Comparison of ENCODE assay signal across 8 mouse cellular contexts in the genomic region with DNA sequence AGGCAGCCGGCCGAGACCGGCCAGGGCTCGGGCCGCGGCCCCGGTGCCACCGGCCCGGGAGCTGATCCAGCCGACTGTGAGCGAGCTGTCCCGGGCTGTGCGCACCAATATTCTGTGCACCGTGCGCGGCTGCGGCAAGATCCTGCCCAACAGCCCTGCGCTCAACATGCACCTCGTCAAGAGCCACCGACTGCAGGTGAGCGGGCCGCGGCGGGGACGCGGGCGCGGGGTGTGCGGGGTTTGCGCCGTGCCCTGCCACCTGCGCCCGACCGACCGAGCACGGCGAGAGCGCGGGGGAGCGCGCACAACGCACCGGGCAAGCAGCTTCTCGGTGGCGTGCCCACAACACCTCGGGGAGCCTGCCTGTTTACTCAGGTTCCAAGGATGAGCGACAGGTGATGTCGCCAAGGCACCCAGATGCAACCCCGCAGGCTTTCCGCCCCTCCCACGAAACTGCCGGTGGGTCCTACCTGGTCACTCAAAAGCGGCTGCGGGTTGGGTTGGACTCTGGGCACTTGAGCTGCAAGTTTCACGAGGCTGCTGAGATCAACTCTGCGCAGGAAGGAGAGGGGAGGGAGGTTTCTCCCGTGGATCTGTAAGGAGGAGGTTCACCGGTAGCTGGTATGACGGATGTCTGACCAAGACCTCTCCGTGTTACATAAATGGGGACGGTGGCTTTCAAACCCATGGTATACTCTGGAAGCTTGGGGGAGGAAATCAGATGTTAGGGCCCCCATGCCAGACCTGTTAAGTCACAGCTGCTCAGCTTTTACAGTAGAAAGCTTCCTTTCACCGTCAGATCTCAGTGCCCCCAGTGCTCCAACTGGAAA. TPM values are rescaled to one million over a fixed set of nuclear protein-coding genes. Genes with fewer than 3 reads are reported as not detected.
A peak's percentile ranks its signal among the peaks of the same experiment; 100 is the strongest.
DNase-seq lines count a peak whose midpoint lies in the region; ATAC-seq and TF ChIP-seq lines count a peak whose summit lies in the region.

No protein-coding gene starts in this region.

- intact Hi-C loops in left cerebral cortex, postnatal 4 days (cut with DNase I) = no loop called here

- H3K4me1 ChIP-seq in ES-Bruce4 (ENCODE audit: control insufficient read depth, insufficient read depth, low read length) = peaks cover 3% of the 10 kb centered on the region
- H3K4me1 ChIP-seq in forebrain, embryonic 13.5 days = peaks cover 23% of the 10 kb centered on the region
- H3K4me1 ChIP-seq in hindbrain, embryonic 12.5 days = peaks cover 14% of the 10 kb centered on the region

- WGBS in forebrain, embryonic 13.5 days = under 1% methylated on average over 49 of the region's 62 CpGs
- under 1% methylated on average over 53 of the region's 62 CpGs for WGBS in hindbrain, embryonic 12.5 days

- no peak for TF ChIP-seq EP300 in ES-Bruce4 (IDR thresholded peaks at IDR 0.05; ENCODE audit: insufficient read depth, low read depth, low read length)

- peak; percentile 86 for ATAC-seq in forebrain, embryonic 13.5 days
- ATAC-seq in hindbrain, embryonic 12.5 days (ENCODE audit: low FRiP score) = peak; percentile 76
- 0 out of 2 replicates have a peak, but pooled peaks have one; percentile 7 for ATAC-seq in megakaryocyte progenitor cell, adult 5-6 weeks (replicated peaks; ENCODE audit: poor library complexity)

- peak overlapping the region; percentile 85 for H3K4me2 ChIP-seq in forebrain, embryonic 13.5 days
- peak overlapping the region; percentile 92 for H3K4me2 ChIP-seq in hindbrain, embryonic 12.5 days (replicated peaks)

- no peak for TF ChIP-seq CTCF in ES-Bruce4 (IDR thresholded peaks at IDR 0.05; ENCODE audit: low read depth, low read length)

- peak overlapping the region; percentile 97 for H3K4me3 ChIP-seq in ES-Bruce4 (ENCODE audit: low read depth, low read length)
- peak overlapping the region; percentile 97 for H3K4me3 ChIP-seq in forebrain, embryonic 13.5 days
- H3K4me3 ChIP-seq in hindbrain, embryonic 12.5 days = peak overlapping the region; percentile 99

- no peaks in the 10 kb centered on the region for H3K9me3 ChIP-seq in ES-Bruce4 (replicated peaks; ENCODE audit: control insufficient read depth, insufficient read depth, low read length, poor library complexity, severe bottlenecking)
- H3K9me3 ChIP-seq in forebrain, embryonic 13.5 days (replicated peaks) = no peaks in the 10 kb centered on the region
- no peaks in the 10 kb centered on the region for H3K9me3 ChIP-seq in hindbrain, embryonic 12.5 days (replicated peaks)

- H3K27me3 ChIP-seq in ES-Bruce4 (ENCODE audit: control insufficient read depth, insufficient read depth, low read length, poor library complexity, severe bottlenecking) = no peaks in the 10 kb centered on the region
- no peaks in the 10 kb centered on the region for H3K27me3 ChIP-seq in forebrain, embryonic 13.5 days
- H3K27me3 ChIP-seq in hindbrain, embryonic 12.5 days = no peaks in the 10 kb centered on the region

- peak; percentile 16 for DNase-seq in adrenal gland, postnatal 25 days
- DNase-seq in left cerebral cortex, postnatal 4 days = peak; percentile 20
- peak; percentile 16 for DNase-seq in right cerebral cortex, postnatal 4 days
- no peak for DNase-seq in ovary, postnatal 10 days (ENCODE audit: low spot score)

- no peaks in the 10 kb centered on the region for H3K36me3 ChIP-seq in ES-Bruce4 (ENCODE audit: control insufficient read depth, insufficient read depth, low read length, poor library complexity, severe bottlenecking)
- no peaks in the 10 kb centered on the region for H3K36me3 ChIP-seq in forebrain, embryonic 13.5 days (ENCODE audit: poor library complexity, severe bottlenecking)
- no peaks in the 10 kb centered on the region for H3K36me3 ChIP-seq in hindbrain, embryonic 12.5 days

- peak overlapping the region; percentile 95 for H3K9ac ChIP-seq in ES-Bruce4 (ENCODE audit: low read depth, poor library complexity, severe bottlenecking)
- H3K9ac ChIP-seq in forebrain, embryonic 13.5 days = peak overlapping the region; percentile 91
- peak overlapping the region; percentile 96 for H3K9ac ChIP-seq in hindbrain, embryonic 12.5 days

- no peak for TF ChIP-seq POLR2A in ES-Bruce4 (IDR thresholded peaks at IDR 0.05; ENCODE audit: insufficient read depth, low read length)

- H3K27ac ChIP-seq in ES-Bruce4 (ENCODE audit: insufficient read depth, low read length) = no peak overlapping the region
- H3K27ac ChIP-seq in forebrain, embryonic 13.5 days = peak overlapping the region; percentile 37; the same call in 1 of the 2 replicates
- H3K27ac ChIP-seq in hindbrain, embryonic 12.5 days = peak overlapping the region; percentile 55

RNA-seq across cellular contexts. Expression of a gene that starts 0.6 kb away (rescaled TPM):
- 39.6 and 42.1 TPM in 2 replicates for polyA plus RNA-seq in ES-Bruce4 (2011; ENCODE audit: insufficient read depth, insufficient read length, low read depth, missing spikeins)
- total RNA-seq in adrenal gland, postnatal 25 days (2021) = 20.6 and 23.8 TPM in 2 replicates
- polyA plus RNA-seq in forebrain, embryonic 13.5 days (2015; fragmentation: Nextera tagmentation; extraction: Ambion mirVana) = 13.0 and 15.9 TPM in 2 replicates
- 20.8 and 21.4 TPM in 2 replicates for polyA plus RNA-seq in hindbrain, embryonic 12.5 days (2016; fragmentation: Nextera tagmentation; extraction: Ambion mirVana)
- 10 to 100 TPM; 27.7 to 30.1 TPM for total RNA-seq in left cerebral cortex, postnatal 4 days (2021)
- total RNA-seq in megakaryocyte progenitor cell, adult 5-6 weeks (2015) = 11.4 and 14.3 TPM in 2 replicates
- 10.8 and 11.1 TPM in 2 replicates for total RNA-seq in megakaryocyte progenitor cell, adult 5-6 weeks (2017)

RNA-seq across cellular contexts. Expression of a gene that starts 22.2 kb away (rescaled TPM):
- 48.0 and 49.1 TPM in 2 replicates for polyA plus RNA-seq in ES-Bruce4 (2011; ENCODE audit: insufficient read depth, insufficient read length, low read depth, missing spikeins)
- 7.4 and 9.6 TPM in 2 replicates for total RNA-seq in adrenal gland, postnatal 25 days (2021)
- 33.1 and 35.4 TPM in 2 replicates for polyA plus RNA-seq in forebrain, embryonic 13.5 days (2015; fragmentation: Nextera tagmentation; extraction: Ambion mirVana)
- 23.8 and 26.0 TPM in 2 replicates for polyA plus RNA-seq in hindbrain, embryonic 12.5 days (2016; fragmentation: Nextera tagmentation; extraction: Ambion mirVana)
- 1 to 10 TPM; 3.8 to 4.7 TPM for total RNA-seq in left cerebral cortex, postnatal 4 days (2021)
- 47.2 and 48.4 TPM in 2 replicates for total RNA-seq in megakaryocyte progenitor cell, adult 5-6 weeks (2015)
- total RNA-seq in megakaryocyte progenitor cell, adult 5-6 weeks (2017) = 32.0 and 32.2 TPM in 2 replicates

RNA-seq across cellular contexts. Expression of a gene that starts 22.5 kb away (rescaled TPM):
- 23.0 and 23.3 TPM in 2 replicates for polyA plus RNA-seq in ES-Bruce4 (2011; ENCODE audit: insufficient read depth, insufficient read length, low read depth, missing spikeins)
- 50.7 and 55.5 TPM in 2 replicates for total RNA-seq in adrenal gland, postnatal 25 days (2021)
- 58.6 and 67.6 TPM in 2 replicates for polyA plus RNA-seq in forebrain, embryonic 13.5 days (2015; fragmentation: Nextera tagmentation; extraction: Ambion mirVana)
- 53.9 and 59.5 TPM in 2 replicates for polyA plus RNA-seq in hindbrain, embryonic 12.5 days (2016; fragmentation: Nextera tagmentation; extraction: Ambion mirVana)
- total RNA-seq in left cerebral cortex, postnatal 4 days (2021) = 1 to 10 TPM; 7.7 to 9.8 TPM
- total RNA-seq in megakaryocyte progenitor cell, adult 5-6 weeks (2015) = 34.4 and 41.4 TPM in 2 replicates
- 70.7 and 79.0 TPM in 2 replicates for total RNA-seq in megakaryocyte progenitor cell, adult 5-6 weeks (2017)

RNA-seq across cellular contexts. Expression of a gene that starts 35.0 kb away (rescaled TPM):
- 2.6 and 4.8 TPM in 2 replicates for polyA plus RNA-seq in ES-Bruce4 (2011; ENCODE audit: insufficient read depth, insufficient read length, low read depth, missing spikeins)
- total RNA-seq in adrenal gland, postnatal 25 days (2021) = 2.2 and 3.8 TPM in 2 replicates
- polyA plus RNA-seq in forebrain, embryonic 13.5 days (2015; fragmentation: Nextera tagmentation; extraction: Ambion mirVana) = 3.9 and 4.1 TPM in 2 replicates
- 6.1 and 6.7 TPM in 2 replicates for polyA plus RNA-seq in hindbrain, embryonic 12.5 days (2016; fragmentation: Nextera tagmentation; extraction: Ambion mirVana)
- 10 to 100 TPM; 11.9 to 13.3 TPM for total RNA-seq in left cerebral cortex, postnatal 4 days (2021)
- not detected in 2 replicates for total RNA-seq in megakaryocyte progenitor cell, adult 5-6 weeks (2015)
- total RNA-seq in megakaryocyte progenitor cell, adult 5-6 weeks (2017) = 0.24 TPM in 1 of 2 replicates, not detected in the other

RNA-seq across cellular contexts. Expression of a gene that starts 49.6 kb away (rescaled TPM):
- polyA plus RNA-seq in ES-Bruce4 (2011; ENCODE audit: insufficient read depth, insufficient read length, low read depth, missing spikeins) = 141 and 150 TPM in 2 replicates
- total RNA-seq in adrenal gland, postnatal 25 days (2021) = 93.1 and 118 TPM in 2 replicates
- polyA plus RNA-seq in forebrain, embryonic 13.5 days (2015; fragmentation: Nextera tagmentation; extraction: Ambion mirVana) = 111 and 120 TPM in 2 replicates
- 95.3 and 98.7 TPM in 2 replicates for polyA plus RNA-seq in hindbrain, embryonic 12.5 days (2016; fragmentation: Nextera tagmentation; extraction: Ambion mirVana)
- total RNA-seq in left cerebral cortex, postnatal 4 days (2021) = 10 to 100 TPM; 34.8 to 39.4 TPM
- 52.1 and 59.5 TPM in 2 replicates for total RNA-seq in megakaryocyte progenitor cell, adult 5-6 weeks (2015)
- total RNA-seq in megakaryocyte progenitor cell, adult 5-6 weeks (2017) = 64.6 and 71.7 TPM in 2 replicates

Comparison
In these comparisons a context has a peak if more than half of its experiments do, and no peak if none do; other contexts are left out.
1. ATAC-seq: peak in every context shown above with its lines; median percentile 86 in forebrain, embryonic 13.5 days; 76 in hindbrain, embryonic 12.5 days; 7 in megakaryocyte progenitor cell, adult 5-6 weeks.